Mouse (Mus musculus): ENCODE data around the gene Unc45a.

The Unc45a gene

DNA sequence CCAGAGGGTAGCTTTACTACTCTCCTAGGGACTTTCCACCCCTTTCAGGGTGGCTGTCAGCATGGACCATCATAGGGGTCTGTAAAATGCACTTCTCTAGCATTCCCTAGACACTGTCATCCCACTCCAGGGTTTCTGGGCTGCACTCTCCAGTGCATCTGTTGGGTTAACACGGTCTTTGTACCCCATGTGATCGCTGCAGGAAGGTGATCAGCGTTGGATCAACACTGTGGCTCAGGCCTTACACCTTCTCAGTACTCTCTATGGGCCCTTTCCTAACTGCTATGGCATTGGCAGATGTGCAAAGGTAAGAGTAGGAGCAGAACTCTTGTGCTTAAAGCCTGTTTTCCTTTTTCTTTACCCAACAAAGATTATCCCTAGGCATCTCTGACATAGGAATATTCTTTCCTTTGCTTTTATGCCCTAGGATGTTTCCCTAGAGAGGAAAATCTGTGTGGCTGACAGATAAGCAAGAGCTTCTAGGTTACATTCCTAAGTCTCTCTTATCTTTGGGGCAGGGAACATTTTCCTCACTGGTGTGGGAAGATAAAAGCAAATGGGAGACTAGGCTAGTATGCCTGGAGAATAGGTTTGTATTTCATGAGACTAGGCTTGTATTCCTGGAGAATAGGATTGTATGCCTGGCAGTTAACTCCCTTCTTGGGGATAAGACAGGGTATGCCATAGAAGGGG is 57.4 kb downstream of the Unc45a start:
- DNase-seq (ENCODE audit: low read depth, low spot score), result no peak

GRCm38 (mm10) chr7:80281646-80282045 is 59.2 kb downstream of the Unc45a start:
- DNase-seq (ENCODE audit: low read depth, low spot score), result no peak

DNA sequence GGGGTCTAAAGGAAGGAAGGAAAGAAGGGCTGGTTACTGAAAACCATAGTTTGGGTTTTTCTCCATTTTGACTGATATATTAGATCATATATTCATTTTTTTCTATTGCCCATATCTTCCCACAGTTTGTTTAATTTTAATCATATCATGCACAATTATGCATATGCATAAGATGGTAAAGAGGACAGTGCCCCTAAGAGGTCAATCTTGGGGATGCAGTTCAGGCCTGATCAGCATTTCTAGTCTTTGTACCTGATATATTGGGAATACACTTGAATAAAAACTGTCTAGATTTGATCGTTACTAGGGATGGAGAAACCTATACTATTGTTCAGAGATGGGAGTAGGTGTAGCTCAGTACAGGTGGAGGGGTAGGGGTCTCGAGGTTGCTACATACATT is 59.8 kb downstream of the Unc45a start:
- DNase-seq (ENCODE audit: low read depth, low spot score), result no peak

DNA sequence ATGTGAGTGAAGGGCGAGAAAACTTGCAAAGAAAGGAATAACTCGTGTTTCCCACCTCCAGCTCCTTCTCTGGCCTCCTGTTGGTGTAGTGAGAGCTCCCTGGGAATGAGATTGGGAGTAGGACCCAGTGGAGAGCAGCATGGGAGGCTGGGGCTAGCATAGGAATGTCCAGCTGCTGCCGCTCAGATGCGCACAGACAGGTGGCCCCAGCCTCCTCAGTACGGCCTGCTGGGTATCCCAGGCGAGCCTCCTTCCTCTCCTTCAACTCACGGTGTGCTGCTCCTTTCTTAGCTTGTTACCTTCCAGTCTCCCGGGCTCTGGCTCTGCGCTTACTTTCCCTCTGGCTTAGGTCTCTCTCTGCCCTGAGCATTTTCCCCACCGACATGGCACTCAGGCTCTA is 60.8 kb downstream of the Unc45a start:
- no peak for DNase-seq (ENCODE audit: low read depth, low spot score)

- no peak for DNase-seq (ENCODE audit: low read depth, low spot score)
These were observed 64.4 kb downstream of the Unc45a start for GRCm38 (mm10) chr7:80276374-80276773.

Data from forelimb bud, embryonic 11.5 days (tissue).